Mouse (Mus musculus): Measurements from ENCODE around the gene Fam133b.
"Not testable (repeated sequence)": the region's sequence is repeated elsewhere in the genome, so short reads cannot be mapped to it uniquely, and the experiment has no call there.

Fam133b gene

DNA sequence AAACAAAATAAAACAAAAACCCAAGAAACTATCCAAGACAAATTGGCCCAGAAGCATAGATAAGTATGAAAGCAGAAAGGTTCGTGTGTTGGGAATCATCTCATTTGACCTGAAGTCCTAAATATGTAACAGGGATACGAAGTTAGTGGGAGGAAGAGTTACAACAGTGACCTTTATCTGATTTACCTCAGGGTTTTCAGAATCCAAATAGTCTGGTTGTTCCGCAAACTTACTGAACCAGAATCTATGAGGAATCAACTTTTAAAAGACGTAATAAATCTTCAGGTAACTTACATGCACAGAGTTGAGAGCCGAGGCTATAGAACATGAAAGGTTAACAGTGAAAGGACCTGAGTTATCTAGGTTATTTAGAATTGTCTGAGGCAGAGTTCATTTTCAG, 55.1 kb downstream of the Fam133b start:
- no peak for DNase-seq (ENCODE audit: low spot score in 2 of 2)

DNA sequence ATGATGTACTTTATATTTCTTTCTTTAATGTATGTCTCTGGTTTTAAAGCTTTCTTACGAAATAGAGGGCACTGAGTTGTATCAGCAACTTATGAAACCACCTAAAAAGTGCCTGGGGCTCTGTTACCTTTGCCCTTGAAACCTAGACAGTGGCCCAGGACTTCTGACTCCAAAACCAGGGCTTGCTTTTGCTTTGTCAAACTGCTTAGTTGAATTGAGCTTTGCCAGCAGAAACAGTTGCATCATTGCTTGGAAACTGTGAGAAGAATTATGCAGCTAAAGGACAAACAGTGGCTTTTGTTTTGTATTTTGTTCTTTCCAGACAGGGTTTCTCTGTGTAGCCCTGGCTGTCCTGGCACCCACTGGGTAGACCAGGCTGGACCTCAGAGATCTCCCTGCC, 56.7 kb downstream of the Fam133b start:
- DNase-seq (ENCODE audit: low spot score in 2 of 2) = no peak

GRCm38 (mm10) chr5:3600790-3601189, 57.2 kb downstream of the Fam133b start:
- DNase-seq (ENCODE audit: low spot score in 2 of 2) = no peak

GRCm38 (mm10) chr5:3607114-3607513, 63.5 kb downstream of the Fam133b start:
- no peak for DNase-seq (ENCODE audit: low spot score in 2 of 2)

- no peak for DNase-seq (ENCODE audit: low spot score in 2 of 2)
Observed at GRCm38 (mm10) chr5:3609241-3609640, 65.6 kb downstream of the Fam133b start.

GRCm38 (mm10) chr5:3611835-3612234, 68.2 kb downstream of the Fam133b start:
- not testable (repeated sequence) for DNase-seq (ENCODE audit: low spot score in 2 of 2)
